Mouse (Mus musculus): ENCODE data around the gene Pygo2. TPM values are rescaled to one million over a fixed set of nuclear protein-coding genes. Genes with fewer than 3 reads are reported as not detected.

Pygo2 gene
- polyA plus RNA-seq, 1 experiment from 2014 or later, result 43.5 TPM

DNA sequence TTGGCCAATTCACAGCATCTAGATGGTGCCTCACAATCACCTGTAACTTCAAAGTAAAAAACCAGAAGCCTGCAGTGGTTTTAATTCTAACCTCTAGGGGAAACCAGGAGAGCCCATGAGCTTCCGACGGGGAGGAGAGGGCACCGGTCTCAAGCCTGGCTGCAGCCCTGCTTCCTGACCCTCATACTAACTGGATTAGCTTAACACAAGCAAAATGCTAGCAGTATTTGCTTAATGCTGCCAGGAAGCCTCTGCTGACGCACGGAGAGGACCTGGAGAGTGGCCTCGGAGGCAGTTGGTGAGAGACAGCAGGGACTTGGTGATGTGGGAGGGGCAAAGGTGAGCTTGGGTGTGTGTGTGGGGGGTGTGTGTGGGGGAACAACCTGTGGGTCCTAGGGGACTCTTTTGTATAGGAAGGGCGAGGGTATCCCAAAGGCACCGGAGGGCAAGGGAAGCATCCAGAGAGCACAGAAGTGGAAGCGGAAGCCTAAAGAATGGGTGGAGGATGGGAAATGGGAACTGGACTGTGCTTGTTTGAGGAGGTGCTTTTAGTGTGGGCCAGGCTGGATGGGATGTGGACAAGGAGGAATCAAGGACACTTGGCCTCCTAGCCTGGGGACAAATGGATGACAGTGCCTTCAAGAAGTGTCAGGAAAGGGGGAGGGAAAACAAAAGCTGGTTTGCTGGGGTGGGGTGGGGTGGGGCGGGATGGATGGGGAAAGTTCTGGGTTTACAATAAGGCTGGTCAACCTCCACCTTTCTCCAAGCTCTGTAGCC lies 24.6 kb downstream of the Pygo2 start, which contains the start of gene Pmvk:
Gene Pmvk, plus strand, starts transcription at position 141 of the 777 bp plus-strand sequence.
- Histone ChIP-seq H3K9me3 (replicated peaks) (no peaks in the 10 kb centered on the region), H3K4me2 (no peak within 1 kb of the TSS)
- ATAC-seq (replicated peaks; ENCODE audit: low FRiP score), result no peak

DNA sequence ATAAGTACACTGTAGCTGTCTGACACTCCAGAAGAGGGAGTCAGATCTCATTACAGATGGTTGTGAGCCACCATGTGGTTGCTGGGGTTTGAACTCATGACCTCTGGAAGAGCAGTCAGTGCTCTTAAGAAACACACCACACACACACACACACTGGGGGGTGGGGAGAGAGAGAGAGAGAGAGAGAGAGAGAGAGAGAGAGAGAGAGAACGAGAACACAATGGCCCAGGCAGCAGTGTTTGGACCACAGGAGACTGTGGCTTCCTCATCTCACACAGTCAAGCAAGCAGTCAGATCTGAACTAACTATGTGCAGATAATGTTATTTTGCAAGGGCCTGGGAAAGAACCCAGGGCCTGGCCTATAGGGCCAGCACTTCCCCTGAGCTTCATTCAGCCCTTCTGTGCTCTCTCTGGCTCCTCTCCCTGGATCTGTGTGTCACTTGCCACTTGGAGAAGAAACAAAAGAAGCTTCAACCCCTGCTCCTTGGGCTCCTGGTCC lies 25.8 kb downstream of the Pygo2 start:
- Histone ChIP-seq H3K4me1 (peaks cover 40% of the 10 kb centered on the region), H3K27me3 (no peaks in the 10 kb centered on the region), H3K4me2 (no peak overlapping the region), H3K9me3 (replicated peaks) (no peaks in the 10 kb centered on the region), H3K4me3 (replicated peaks) (no peak overlapping the region), H3K27ac (no peak overlapping the region), H3K9ac (no peak overlapping the region), H3K36me3 (no peaks in the 10 kb centered on the region)
- ATAC-seq (replicated peaks; ENCODE audit: low FRiP score), result no peak
- WGBS, result 82% methylated on average over 1 of the region's 1 CpGs

More for the DNA sequence above, 24.6 kb downstream of the Pygo2 start, which contains the start of gene Pmvk:
- H3K4me1 ChIP-seq, result peaks cover 33% of the 10 kb centered on the region
- H3K27ac ChIP-seq, result no peak within 1 kb of the TSS
- no peak within 1 kb of the TSS for H3K4me3 ChIP-seq (replicated peaks)
- H3K27me3 ChIP-seq, result no peaks in the 10 kb centered on the region
- H3K9ac ChIP-seq, result no peak within 1 kb of the TSS
- WGBS, result 61% methylated on average over 10 of the region's 10 CpGs
- no peaks in the 10 kb centered on the region for H3K36me3 ChIP-seq

DNA sequence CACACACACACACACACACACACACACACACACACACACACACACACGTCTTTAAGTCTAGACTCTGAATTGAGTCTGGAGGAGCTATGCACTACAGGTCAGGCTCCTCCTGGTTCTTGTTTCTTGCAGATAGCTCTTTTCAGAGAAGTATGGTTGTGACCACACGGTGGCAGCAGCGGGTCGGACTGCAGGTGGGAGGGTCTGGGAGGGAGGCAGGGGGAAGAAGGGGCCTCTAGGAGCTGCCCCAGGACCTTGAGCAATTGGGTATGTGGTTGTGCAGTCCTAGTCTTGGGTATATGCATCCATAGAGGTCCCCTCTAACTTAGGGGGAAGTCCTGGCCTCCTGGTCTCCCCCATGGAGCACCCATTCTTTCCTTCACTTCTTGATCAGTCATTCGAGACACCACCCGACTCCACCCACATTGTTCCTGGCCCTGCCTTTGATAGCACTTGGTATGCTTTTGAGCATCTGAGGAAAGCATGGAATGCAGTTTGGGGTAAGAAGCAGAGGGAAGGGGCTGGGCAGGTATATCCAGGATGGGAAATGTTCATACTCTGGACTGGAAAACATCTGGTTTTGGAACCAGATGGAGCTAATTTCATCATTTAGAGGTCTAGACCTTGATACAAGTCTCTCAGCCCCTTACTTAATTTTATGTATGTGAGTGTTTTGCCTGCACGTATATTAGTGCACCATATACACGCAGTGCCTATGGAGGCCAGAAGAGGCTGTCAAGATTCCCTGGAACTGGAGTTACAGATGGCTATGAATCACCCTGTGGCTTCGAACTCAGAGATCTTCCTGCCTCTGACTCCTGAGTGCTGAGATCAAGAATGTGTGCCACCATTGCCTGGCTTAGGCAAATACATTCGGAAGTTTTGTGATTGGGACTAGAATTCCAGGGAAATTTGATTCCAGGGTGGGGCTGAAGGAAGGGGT lies 27.0 kb downstream of the Pygo2 start:
- Histone ChIP-seq H3K9me3 (replicated peaks) (no peaks in the 10 kb centered on the region), H3K4me3 (replicated peaks) (no peak overlapping the region), H3K27me3 (no peaks in the 10 kb centered on the region), H3K27ac (no peak overlapping the region), H3K9ac (no peak overlapping the region), H3K36me3 (0 out of 2 replicates have a peak, but pooled peaks cover 3% of the 10 kb centered on the region), H3K4me2 (no peak overlapping the region), H3K4me1 (peaks cover 31% of the 10 kb centered on the region)
- ATAC-seq (replicated peaks; ENCODE audit: low FRiP score), result peak; percentile 27; the same call in 1 of the 2 replicates
- 36% methylated on average over 10 of the region's 10 CpGs for WGBS

DNA sequence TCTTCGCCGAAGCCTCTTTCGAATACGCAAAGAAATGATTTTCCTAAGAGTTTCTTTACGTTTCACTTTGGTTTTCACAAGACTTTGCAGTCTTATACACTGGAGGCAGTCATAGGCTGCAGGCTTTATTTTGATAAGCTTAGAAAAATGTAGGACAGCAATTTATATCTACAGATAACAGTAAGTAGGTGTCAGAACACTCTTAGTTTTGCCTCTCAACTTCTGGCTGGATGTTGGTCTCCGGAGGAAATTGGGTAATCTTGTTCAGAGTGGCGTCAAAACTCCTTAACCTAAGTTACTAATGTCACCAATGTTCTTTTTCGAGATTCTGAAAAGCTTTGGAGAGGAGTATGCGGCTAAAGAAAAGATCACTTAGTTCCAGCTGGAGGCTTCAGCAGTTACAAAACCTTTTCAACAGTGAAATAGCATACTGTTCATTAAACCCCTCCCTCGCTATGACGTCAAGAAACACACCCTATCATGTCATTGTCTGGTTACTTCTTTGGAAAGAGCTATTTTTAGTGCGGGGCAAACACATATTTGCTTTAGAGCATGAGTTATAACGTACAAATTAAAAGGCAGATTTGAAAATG lies 28.5 kb downstream of the Pygo2 start:
- peak; percentile 53; the same call in 1 of the 2 replicates for ATAC-seq (replicated peaks; ENCODE audit: low FRiP score)
- Histone ChIP-seq H3K4me3 (replicated peaks) (peak overlapping the region; percentile 73), H3K4me1 (peaks cover 30% of the 10 kb centered on the region), H3K36me3 (0 out of 2 replicates have a peak, but pooled peaks cover 5% of the 10 kb centered on the region), H3K9me3 (replicated peaks) (no peaks in the 10 kb centered on the region), H3K9ac (no peak overlapping the region), H3K27ac (peak overlapping the region; percentile 86), H3K4me2 (peak overlapping the region; percentile 85), H3K27me3 (no peaks in the 10 kb centered on the region)
- 43% methylated on average over 13 of the region's 13 CpGs for WGBS

DNA sequence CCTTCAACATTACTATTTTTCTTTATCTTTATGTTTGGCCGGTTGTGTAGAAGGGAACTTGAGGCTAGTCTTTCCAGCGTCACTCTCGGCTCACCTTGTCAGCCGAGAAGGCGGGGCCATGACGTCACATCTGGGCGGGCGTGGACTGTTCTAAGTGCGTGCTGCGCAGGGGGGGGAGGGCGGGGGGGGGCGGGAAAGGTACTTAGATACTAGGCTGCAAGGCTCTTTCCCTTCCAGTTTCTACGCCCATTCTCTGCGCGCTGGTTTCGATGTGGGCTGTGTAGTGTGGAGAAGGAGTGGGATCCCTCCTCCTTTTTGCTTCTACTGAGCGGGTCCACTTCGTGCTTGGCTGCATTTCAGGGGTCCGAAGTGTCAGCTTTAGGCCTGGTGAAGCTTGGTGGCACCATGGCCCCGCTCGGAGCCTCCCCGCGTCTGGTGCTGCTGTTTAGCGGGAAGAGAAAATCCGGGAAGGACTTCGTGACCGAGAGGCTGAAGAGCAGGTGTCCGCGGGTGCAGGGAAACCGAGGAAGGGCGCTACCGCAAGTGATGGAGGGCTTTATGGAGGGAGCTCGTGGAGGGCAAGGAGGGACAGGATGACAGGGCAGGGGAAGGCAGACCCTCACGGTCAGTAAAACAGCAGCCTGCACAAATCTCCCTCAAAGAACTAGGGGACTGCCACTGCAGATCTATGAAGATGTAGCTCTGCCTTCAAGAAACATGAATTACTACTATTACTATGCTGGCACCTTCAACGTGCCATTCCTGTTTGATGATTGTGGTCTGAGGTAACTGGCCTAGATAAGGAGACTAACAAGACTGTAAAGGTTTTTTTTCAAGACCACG lies 29.2 kb downstream of the Pygo2 start:
- H3K9me3 ChIP-seq (replicated peaks), result no peaks in the 10 kb centered on the region
- H3K27me3 ChIP-seq, result no peaks in the 10 kb centered on the region
- H3K4me2 ChIP-seq, result peak overlapping the region; percentile 85
- peak overlapping the region; percentile 73 for H3K4me3 ChIP-seq (replicated peaks)
- peak overlapping the region; percentile 79 for H3K9ac ChIP-seq
- 0 out of 2 replicates have a peak, but pooled peaks cover 6% of the 10 kb centered on the region for H3K36me3 ChIP-seq
- WGBS, result under 1% methylated on average over 35 of the region's 36 CpGs
- H3K4me1 ChIP-seq, result peaks cover 30% of the 10 kb centered on the region
- peak; percentile 88 for ATAC-seq (replicated peaks; ENCODE audit: low FRiP score)
- H3K27ac ChIP-seq, result peak overlapping the region; percentile 86

DNA sequence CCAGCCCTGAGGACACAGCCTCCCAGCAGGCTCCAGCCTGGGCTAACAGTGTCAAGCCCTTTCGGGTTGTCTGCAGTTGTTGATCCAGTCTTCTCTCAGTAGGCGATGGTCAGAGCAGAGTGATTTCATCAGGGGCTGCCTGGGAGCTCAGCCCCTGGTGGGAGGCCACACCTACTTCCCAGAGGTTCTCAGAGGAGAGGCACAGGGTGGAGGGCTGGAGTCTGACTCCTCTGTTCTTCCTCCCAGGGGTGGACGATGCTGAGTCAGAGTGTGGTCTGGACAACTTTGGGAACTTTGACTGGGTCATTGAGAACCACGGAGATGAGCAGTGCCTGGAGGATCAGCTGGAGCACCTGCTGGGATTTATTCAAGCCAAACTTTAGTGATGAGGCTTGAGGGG lies 38.3 kb downstream of the Pygo2 start:
- WGBS, result 66% methylated on average over 4 of the region's 4 CpGs
- Histone ChIP-seq H3K4me1 (peaks cover 4% of the 10 kb centered on the region; the same call in 1 of the 2 replicates), H3K36me3 (peaks cover 24% of the 10 kb centered on the region), H3K27ac (no peak overlapping the region), H3K4me3 (replicated peaks) (no peak overlapping the region), H3K9me3 (replicated peaks) (no peaks in the 10 kb centered on the region), H3K4me2 (no peak overlapping the region), H3K9ac (no peak overlapping the region), H3K27me3 (no peaks in the 10 kb centered on the region)
- no peak for ATAC-seq (replicated peaks; ENCODE audit: low FRiP score)

DNA sequence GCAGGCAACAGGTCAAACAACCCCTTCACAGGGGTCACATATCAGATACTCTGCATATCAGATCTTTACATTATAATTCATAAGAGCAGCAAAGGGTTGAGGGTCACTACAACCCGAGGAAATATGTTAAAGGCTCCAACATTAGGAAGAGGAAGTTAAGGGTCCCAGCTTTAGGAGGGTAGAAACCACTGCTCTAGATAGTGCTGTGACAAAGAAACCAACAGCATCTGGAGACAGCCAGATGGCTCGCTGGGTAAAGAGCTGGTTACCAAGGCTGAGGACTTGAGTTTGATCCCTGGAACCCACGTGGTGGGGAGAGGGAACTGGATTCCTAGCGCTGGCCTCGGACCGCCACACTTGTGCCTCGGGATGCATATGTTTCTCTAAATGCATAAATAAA lies 42.3 kb downstream of the Pygo2 start:
- H3K36me3 ChIP-seq, result peaks cover 18% of the 10 kb centered on the region
- peaks cover 4% of the 10 kb centered on the region; the same call in 1 of the 2 replicates for H3K4me1 ChIP-seq
- H3K9ac ChIP-seq, result no peak overlapping the region
- no peaks in the 10 kb centered on the region for H3K9me3 ChIP-seq (replicated peaks)
- H3K27me3 ChIP-seq, result no peaks in the 10 kb centered on the region
- ATAC-seq (replicated peaks; ENCODE audit: low FRiP score), result no peak
- WGBS, result 82% methylated on average over 7 of the region's 7 CpGs
- no peak overlapping the region for H3K4me3 ChIP-seq (replicated peaks)
- H3K4me2 ChIP-seq, result no peak overlapping the region
- no peak overlapping the region for H3K27ac ChIP-seq

DNA sequence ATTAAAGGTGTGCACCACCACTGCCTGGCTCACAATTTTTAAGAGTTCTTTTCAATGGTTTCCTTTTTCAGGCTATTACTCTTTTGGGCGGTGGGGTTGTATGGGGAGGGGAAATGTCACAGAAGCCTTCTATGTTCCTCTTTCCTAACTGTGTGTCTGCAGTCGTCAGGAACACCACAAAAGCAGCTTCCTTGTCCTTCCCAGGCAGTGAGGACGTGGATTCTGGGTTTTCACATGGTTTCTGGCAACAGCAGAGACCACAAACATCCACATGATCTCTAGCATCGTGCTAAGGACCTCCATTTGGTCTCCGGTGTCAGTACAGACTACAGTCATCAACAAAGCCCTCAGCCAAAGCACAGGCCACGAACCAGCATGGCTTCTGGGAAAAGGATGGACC lies 43.8 kb downstream of the Pygo2 start:
- peaks cover 4% of the 10 kb centered on the region; the same call in 1 of the 2 replicates for H3K4me1 ChIP-seq
- H3K27ac ChIP-seq, result no peak overlapping the region
- no peak overlapping the region for H3K9ac ChIP-seq
- H3K9me3 ChIP-seq (replicated peaks), result no peaks in the 10 kb centered on the region
- no peak overlapping the region for H3K4me2 ChIP-seq
- H3K27me3 ChIP-seq, result no peaks in the 10 kb centered on the region
- 72% methylated on average over 6 of the region's 6 CpGs for WGBS
- H3K36me3 ChIP-seq, result peaks cover 2% of the 10 kb centered on the region; the same call in 1 of the 2 replicates
- no peak overlapping the region for H3K4me3 ChIP-seq (replicated peaks)
- ATAC-seq (replicated peaks; ENCODE audit: low FRiP score), result no peak

DNA sequence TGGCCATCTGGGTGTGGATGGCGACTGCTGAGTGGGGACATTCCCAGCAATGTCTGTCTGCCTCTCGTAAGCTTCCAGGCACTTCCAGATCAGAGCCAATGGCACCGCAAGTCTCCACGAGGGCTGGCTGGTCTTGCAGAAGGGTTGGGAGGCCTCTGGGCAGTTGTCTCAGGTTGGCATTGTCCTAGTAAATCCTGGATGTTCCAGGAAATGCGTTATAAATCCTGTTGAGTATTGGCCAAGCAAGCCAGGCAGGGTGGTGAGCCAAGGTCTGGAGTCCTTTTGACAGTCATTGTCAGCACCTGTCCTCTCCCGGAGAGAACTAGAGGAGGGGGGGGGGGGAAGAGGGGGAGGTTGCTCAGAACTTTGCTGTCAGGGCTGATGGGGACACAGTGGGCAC lies 49.0 kb downstream of the Pygo2 start:
- Histone ChIP-seq H3K36me3 (no peaks in the 10 kb centered on the region), H3K27me3 (no peaks in the 10 kb centered on the region), H3K4me1 (no peaks in the 10 kb centered on the region), H3K4me2 (no peak overlapping the region), H3K27ac (no peak overlapping the region), H3K9me3 (replicated peaks) (no peaks in the 10 kb centered on the region), H3K9ac (no peak overlapping the region), H3K4me3 (replicated peaks) (no peak overlapping the region)
- 73% methylated on average over 6 of the region's 6 CpGs for WGBS
- no peak for ATAC-seq (replicated peaks; ENCODE audit: low FRiP score)

DNA sequence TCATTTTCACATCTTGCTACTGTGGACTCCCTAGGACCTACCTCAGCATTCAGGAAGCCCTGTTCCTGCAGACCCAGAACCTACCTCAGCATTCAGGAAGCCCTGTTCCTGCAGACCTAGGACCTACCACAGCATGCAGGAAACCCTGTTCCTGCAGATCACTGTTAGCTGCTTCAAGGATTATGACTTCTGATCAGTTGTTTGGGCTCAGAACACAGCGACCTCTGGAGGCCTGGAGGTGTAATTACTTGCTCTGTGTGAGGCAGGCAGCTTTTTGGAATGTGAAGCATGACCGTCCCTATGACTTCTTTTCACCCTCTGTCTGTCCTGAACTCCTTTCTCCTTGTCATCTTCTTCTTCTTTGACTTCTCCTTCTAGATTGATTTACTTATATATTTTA lies 51.5 kb downstream of the Pygo2 start:
- Histone ChIP-seq H3K27ac (no peak overlapping the region), H3K4me3 (replicated peaks) (no peak overlapping the region), H3K4me2 (no peak overlapping the region), H3K9ac (no peak overlapping the region), H3K9me3 (replicated peaks) (no peaks in the 10 kb centered on the region), H3K27me3 (0 out of 2 replicates have a peak, but pooled peaks cover 6% of the 10 kb centered on the region), H3K36me3 (no peaks in the 10 kb centered on the region), H3K4me1 (peaks cover 5% of the 10 kb centered on the region; the same call in 1 of the 2 replicates)
- ATAC-seq (replicated peaks; ENCODE audit: low FRiP score), result no peak
- WGBS, result 47% methylated on average over 2 of the region's 2 CpGs

DNA sequence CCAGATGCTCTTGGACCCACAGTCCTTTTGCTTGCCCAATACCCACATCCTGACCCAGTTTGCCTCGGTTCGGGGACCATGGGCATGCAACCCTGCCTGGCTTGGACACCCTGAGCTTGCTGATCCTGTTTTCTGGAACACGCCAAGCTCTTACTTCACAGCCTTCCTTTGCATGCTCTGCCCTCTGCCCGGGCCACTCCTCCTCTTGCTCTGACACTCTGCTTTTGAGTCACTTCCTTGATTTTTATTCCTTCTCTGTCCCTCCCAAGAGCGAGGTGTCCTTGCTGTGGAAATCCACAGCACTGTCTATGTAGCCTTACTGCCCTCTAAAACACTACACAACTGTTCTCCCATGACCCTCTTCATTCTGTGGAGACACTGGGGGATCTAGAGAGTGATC lies 52.2 kb downstream of the Pygo2 start:
- Histone ChIP-seq H3K27ac (no peak overlapping the region), H3K27me3 (0 out of 2 replicates have a peak, but pooled peaks cover 6% of the 10 kb centered on the region), H3K4me2 (no peak overlapping the region), H3K9me3 (replicated peaks) (no peaks in the 10 kb centered on the region), H3K4me1 (peaks cover 7% of the 10 kb centered on the region; the same call in 1 of the 2 replicates), H3K9ac (no peak overlapping the region), H3K4me3 (replicated peaks) (no peak overlapping the region), H3K36me3 (no peaks in the 10 kb centered on the region)
- no peak for ATAC-seq (replicated peaks; ENCODE audit: low FRiP score)
- 87% methylated on average over 5 of the region's 5 CpGs for WGBS

All from kidney, embryonic 15.5 days (tissue).